Mouse (Mus musculus) thymus, postnatal 14 days (tissue): ENCODE measurements around the gene Il10rb.

Experiments used
- DNase-seq: peaks from one replicate; pipeline ENCODE4 v3.0.0; 2021

The Il10rb gene

GRCm38 (mm10) chr16:91452363-91452896 lies 46.5 kb downstream of the Il10rb start:
- DNase-seq: no peak

- no peak for DNase-seq
Measured at GRCm38 (mm10) chr16:91455868-91456267, 49.9 kb downstream of the Il10rb start.

GRCm38 (mm10) chr16:91458301-91458746 lies 52.4 kb downstream of the Il10rb start:
- DNase-seq: peak; percentile 86

- peak; percentile 51 for DNase-seq
Measured at GRCm38 (mm10) chr16:91458976-91459375, 53.0 kb downstream of the Il10rb start.

- peak; percentile 72 for DNase-seq
Measured at GRCm38 (mm10) chr16:91459396-91459795, 53.4 kb downstream of the Il10rb start.

- DNase-seq: peak; percentile 73
Measured at GRCm38 (mm10) chr16:91459841-91460370, 53.9 kb downstream of the Il10rb start.

GRCm38 (mm10) chr16:91461066-91461638 lies 55.2 kb downstream of the Il10rb start:
- DNase-seq: peak; percentile 47

- no peak for DNase-seq
Measured at GRCm38 (mm10) chr16:91461773-91462181, 55.8 kb downstream of the Il10rb start.

- no peak for DNase-seq
Measured at GRCm38 (mm10) chr16:91462644-91463043, 56.7 kb downstream of the Il10rb start.

GRCm38 (mm10) chr16:91463400-91463799 lies 57.4 kb downstream of the Il10rb start:
- no peak for DNase-seq

- no peak for DNase-seq
Measured at GRCm38 (mm10) chr16:91463836-91464400, 58.0 kb downstream of the Il10rb start.

- peak; percentile 94 for DNase-seq
Measured at GRCm38 (mm10) chr16:91464594-91465504, 58.9 kb downstream of the Il10rb start.

- DNase-seq: no peak
Measured at GRCm38 (mm10) chr16:91465505-91466240, 59.7 kb downstream of the Il10rb start.

- DNase-seq: peak; percentile 55
Measured at GRCm38 (mm10) chr16:91466566-91466965, 60.6 kb downstream of the Il10rb start.

GRCm38 (mm10) chr16:91470470-91470869 lies 64.5 kb downstream of the Il10rb start:
- DNase-seq: peak; percentile 28

GRCm38 (mm10) chr16:91471481-91471880 lies 65.5 kb downstream of the Il10rb start:
- DNase-seq: no peak
